Mouse (Mus musculus): ENCODE results near the gene March1. TPM values are rescaled to one million over a fixed set of nuclear protein-coding genes. Genes with fewer than 3 reads are reported as not detected.

Gene March1
- total and polyA plus RNA-seq, 2 experiments from 2014 or later: 40.0 to 77.2 TPM

- H3K4me1 ChIP-seq (ENCODE audit: insufficient read depth): no peaks in the 10 kb centered on the region
- H3K27me3 ChIP-seq (ENCODE audit: insufficient read depth, low read length): no peaks in the 10 kb centered on the region
- no peak overlapping the region for H3K9ac ChIP-seq
- H3K36me3 ChIP-seq (ENCODE audit: insufficient read depth): no peaks in the 10 kb centered on the region
- H3K27ac ChIP-seq (ENCODE audit: low read depth, low read length): no peak overlapping the region
- DNase-seq (no peak), ATAC-seq (no peak; the same call in 1 of the 2 replicates)
- H3K4me3 ChIP-seq (ENCODE audit: low read depth, low read length): no peak overlapping the region
- no peak overlapping the region for H3K4me2 ChIP-seq (ENCODE audit: low read depth)
- WGBS: 81% methylated on average over 1 of the region's 1 CpGs
- no peaks in the 10 kb centered on the region for H3K9me3 ChIP-seq (ENCODE audit: low read length)
- TF ChIP-seq CTCF (IDR thresholded peaks at IDR 0.05; ENCODE audit: low read depth): no peak
Observed at GRCm38 (mm10) chr8:65645945-65646344, 28.2 kb downstream of the March1 start.

- H3K27ac ChIP-seq (ENCODE audit: low read depth, low read length): no peak overlapping the region
- ATAC-seq (no peak), DNase-seq (no peak)
- no peak for TF ChIP-seq CTCF (IDR thresholded peaks at IDR 0.05; ENCODE audit: low read depth)
- H3K9ac ChIP-seq: no peak overlapping the region
- H3K4me2 ChIP-seq (ENCODE audit: low read depth): no peak overlapping the region
- no peaks in the 10 kb centered on the region for H3K27me3 ChIP-seq (ENCODE audit: insufficient read depth, low read length)
- no peaks in the 10 kb centered on the region for H3K9me3 ChIP-seq (ENCODE audit: low read length)
- 93% methylated on average over 6 of the region's 6 CpGs for WGBS
- no peak overlapping the region for H3K4me3 ChIP-seq (ENCODE audit: low read depth, low read length)
- no peaks in the 10 kb centered on the region for H3K4me1 ChIP-seq (ENCODE audit: insufficient read depth)
- no peaks in the 10 kb centered on the region for H3K36me3 ChIP-seq (ENCODE audit: insufficient read depth)
Observed at GRCm38 (mm10) chr8:65655924-65656323, 38.2 kb downstream of the March1 start.

GRCm38 (mm10) chr8:65661885-65662284, 44.2 kb downstream of the March1 start:
- ATAC-seq: no peak
- no peak for TF ChIP-seq CTCF (IDR thresholded peaks at IDR 0.05; ENCODE audit: low read depth)
- H3K4me3 ChIP-seq (ENCODE audit: low read depth, low read length): no peak overlapping the region

GRCm38 (mm10) chr8:65665786-65666185, 48.1 kb downstream of the March1 start:
- TF ChIP-seq CTCF (IDR thresholded peaks at IDR 0.05; ENCODE audit: low read depth): no peak
- H3K4me3 ChIP-seq (ENCODE audit: low read depth, low read length): no peak overlapping the region
- H3K36me3 ChIP-seq (ENCODE audit: insufficient read depth): no peaks in the 10 kb centered on the region
- no peak for ATAC-seq
- H3K4me2 ChIP-seq (ENCODE audit: low read depth): no peak overlapping the region
- H3K4me1 ChIP-seq (ENCODE audit: insufficient read depth): no peaks in the 10 kb centered on the region
- no peak overlapping the region for H3K27ac ChIP-seq (ENCODE audit: low read depth, low read length)
- H3K9ac ChIP-seq: no peak overlapping the region
- no peaks in the 10 kb centered on the region for H3K27me3 ChIP-seq (ENCODE audit: insufficient read depth, low read length)
- WGBS: 94% methylated on average over 2 of the region's 2 CpGs
- no peaks in the 10 kb centered on the region for H3K9me3 ChIP-seq (ENCODE audit: low read length)
- DNase-seq: no peak

More at GRCm38 (mm10) chr8:65661885-65662284, 44.2 kb downstream of the March1 start:
- no peak overlapping the region for H3K27ac ChIP-seq (ENCODE audit: low read depth, low read length)
- no peaks in the 10 kb centered on the region for H3K27me3 ChIP-seq (ENCODE audit: insufficient read depth, low read length)
- no peak for DNase-seq
- 71% methylated on average over 2 of the region's 2 CpGs for WGBS
- H3K4me2 ChIP-seq (ENCODE audit: low read depth): no peak overlapping the region
- no peaks in the 10 kb centered on the region for H3K4me1 ChIP-seq (ENCODE audit: insufficient read depth)
- H3K9me3 ChIP-seq (ENCODE audit: low read length): no peaks in the 10 kb centered on the region
- H3K9ac ChIP-seq: no peak overlapping the region
- no peaks in the 10 kb centered on the region for H3K36me3 ChIP-seq (ENCODE audit: insufficient read depth)

DNA sequence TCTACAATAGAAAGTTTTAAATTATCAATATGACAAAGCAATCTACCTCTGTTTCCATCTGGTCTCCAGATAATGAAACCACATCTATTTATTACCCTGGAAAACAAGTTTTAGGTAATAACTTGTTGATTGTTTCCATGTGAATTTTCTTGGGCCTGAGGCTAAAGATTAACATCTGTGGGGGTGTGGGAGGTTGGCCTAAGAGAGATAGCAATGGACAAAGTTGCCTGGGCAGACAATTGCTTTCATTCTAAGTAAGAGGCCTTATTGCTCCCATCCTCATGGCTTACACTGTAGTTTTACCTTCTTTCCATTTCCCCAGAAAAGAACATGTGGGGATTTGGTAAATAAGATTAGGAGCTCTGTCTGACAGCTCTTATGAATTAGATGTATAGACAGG, 125.4 kb downstream of the March1 start:
- no peaks in the 10 kb centered on the region for H3K9me3 ChIP-seq (ENCODE audit: low read length)
- H3K27me3 ChIP-seq (ENCODE audit: insufficient read depth, low read length): no peaks in the 10 kb centered on the region
- no peak overlapping the region for H3K9ac ChIP-seq
- DNase-seq (no peak), ATAC-seq (no peak)
- H3K36me3 ChIP-seq (ENCODE audit: insufficient read depth): no peaks in the 10 kb centered on the region
- H3K27ac ChIP-seq (ENCODE audit: low read depth, low read length): no peak overlapping the region
- no peaks in the 10 kb centered on the region for H3K4me1 ChIP-seq (ENCODE audit: insufficient read depth)
- H3K4me3 ChIP-seq (ENCODE audit: low read depth, low read length): no peak overlapping the region
- no peak for TF ChIP-seq CTCF (IDR thresholded peaks at IDR 0.05; ENCODE audit: low read depth)
- H3K4me2 ChIP-seq (ENCODE audit: low read depth): no peak overlapping the region

DNA sequence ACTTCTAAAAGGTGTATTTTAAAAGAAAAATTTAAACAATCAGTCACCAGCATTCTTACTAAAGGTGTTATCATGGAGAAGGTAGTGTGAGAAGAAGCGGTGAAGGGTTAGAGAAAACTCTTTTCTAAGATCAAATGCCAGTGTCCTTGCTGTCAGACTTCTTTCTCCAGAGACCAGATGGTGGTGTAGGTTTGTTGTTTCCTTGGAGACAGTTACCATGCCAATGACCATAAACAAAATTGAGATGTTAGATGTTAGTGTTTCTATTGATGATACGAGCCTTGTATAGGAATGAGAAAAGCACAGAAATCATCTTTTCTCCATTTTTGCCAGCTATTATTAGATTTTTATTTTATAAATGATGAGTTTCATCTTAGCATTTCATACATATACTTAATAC, 158.1 kb downstream of the March1 start:
- H3K4me1 ChIP-seq (ENCODE audit: insufficient read depth): no peaks in the 10 kb centered on the region
- ATAC-seq (peak; percentile 73), DNase-seq (peak; percentile 26)
- 48% methylated on average over 2 of the region's 2 CpGs for WGBS
- H3K36me3 ChIP-seq (ENCODE audit: insufficient read depth): no peaks in the 10 kb centered on the region
- H3K27me3 ChIP-seq (ENCODE audit: insufficient read depth, low read length): no peaks in the 10 kb centered on the region
- no peaks in the 10 kb centered on the region for H3K9me3 ChIP-seq (ENCODE audit: low read length)
- no peak overlapping the region for H3K4me3 ChIP-seq (ENCODE audit: low read depth, low read length)
- no peak overlapping the region for H3K9ac ChIP-seq
- H3K27ac ChIP-seq (ENCODE audit: low read depth, low read length): no peak overlapping the region
- H3K4me2 ChIP-seq (ENCODE audit: low read depth): no peak overlapping the region
- no peak for TF ChIP-seq CTCF (IDR thresholded peaks at IDR 0.05; ENCODE audit: low read depth)

- Histone ChIP-seq H3K9me3 (ENCODE audit: low read length) (no peaks in the 10 kb centered on the region), H3K27me3 (ENCODE audit: insufficient read depth, low read length) (no peaks in the 10 kb centered on the region), H3K4me1 (ENCODE audit: insufficient read depth) (no peaks in the 10 kb centered on the region), H3K27ac (ENCODE audit: low read depth, low read length) (no peak overlapping the region), H3K4me3 (ENCODE audit: low read depth, low read length) (no peak overlapping the region), H3K9ac (no peak overlapping the region), H3K36me3 (ENCODE audit: insufficient read depth) (no peaks in the 10 kb centered on the region), H3K4me2 (ENCODE audit: low read depth) (no peak overlapping the region)
- no peak for TF ChIP-seq CTCF (IDR thresholded peaks at IDR 0.05; ENCODE audit: low read depth)
- ATAC-seq (no peak), DNase-seq (no peak)
- 72% methylated on average over 5 of the region's 5 CpGs for WGBS
Observed at GRCm38 (mm10) chr8:65781156-65781555, 163.5 kb downstream of the March1 start.

DNA sequence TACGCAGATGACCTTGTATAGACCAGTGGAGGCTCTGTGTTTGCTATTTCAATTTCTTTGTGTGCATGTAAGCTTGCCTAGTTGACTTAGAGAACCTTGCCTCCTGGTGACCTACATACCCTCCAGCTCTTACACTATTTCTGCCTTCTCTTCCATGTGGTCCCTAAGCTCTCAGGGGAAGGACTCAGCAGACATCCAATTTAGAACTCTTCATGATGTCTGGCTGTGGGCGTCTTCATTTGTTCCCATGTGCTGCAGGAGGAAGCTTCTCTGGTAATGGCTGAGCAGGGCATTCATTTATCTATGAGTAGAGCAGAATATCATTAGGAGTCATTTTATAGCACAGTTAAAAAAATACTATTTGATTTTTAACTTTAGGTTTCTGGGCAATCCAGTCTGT, 195.3 kb downstream of the March1 start:
- Histone ChIP-seq H3K27me3 (ENCODE audit: insufficient read depth, low read length) (no peaks in the 10 kb centered on the region), H3K4me2 (ENCODE audit: low read depth) (no peak overlapping the region), H3K4me3 (ENCODE audit: low read depth, low read length) (no peak overlapping the region), H3K9me3 (ENCODE audit: low read length) (no peaks in the 10 kb centered on the region), H3K4me1 (ENCODE audit: insufficient read depth) (no peaks in the 10 kb centered on the region), H3K36me3 (ENCODE audit: insufficient read depth) (no peaks in the 10 kb centered on the region), H3K27ac (ENCODE audit: low read depth, low read length) (no peak overlapping the region), H3K9ac (no peak overlapping the region)
- DNase-seq (no peak), ATAC-seq (no peak)
- no peak for TF ChIP-seq CTCF (IDR thresholded peaks at IDR 0.05; ENCODE audit: low read depth)
- 90% methylated on average over 2 of the region's 2 CpGs for WGBS

Data from forebrain, postnatal 0 days (tissue).